8 mouse cellular contexts compared by ENCODE assay signal in the genomic region with DNA sequence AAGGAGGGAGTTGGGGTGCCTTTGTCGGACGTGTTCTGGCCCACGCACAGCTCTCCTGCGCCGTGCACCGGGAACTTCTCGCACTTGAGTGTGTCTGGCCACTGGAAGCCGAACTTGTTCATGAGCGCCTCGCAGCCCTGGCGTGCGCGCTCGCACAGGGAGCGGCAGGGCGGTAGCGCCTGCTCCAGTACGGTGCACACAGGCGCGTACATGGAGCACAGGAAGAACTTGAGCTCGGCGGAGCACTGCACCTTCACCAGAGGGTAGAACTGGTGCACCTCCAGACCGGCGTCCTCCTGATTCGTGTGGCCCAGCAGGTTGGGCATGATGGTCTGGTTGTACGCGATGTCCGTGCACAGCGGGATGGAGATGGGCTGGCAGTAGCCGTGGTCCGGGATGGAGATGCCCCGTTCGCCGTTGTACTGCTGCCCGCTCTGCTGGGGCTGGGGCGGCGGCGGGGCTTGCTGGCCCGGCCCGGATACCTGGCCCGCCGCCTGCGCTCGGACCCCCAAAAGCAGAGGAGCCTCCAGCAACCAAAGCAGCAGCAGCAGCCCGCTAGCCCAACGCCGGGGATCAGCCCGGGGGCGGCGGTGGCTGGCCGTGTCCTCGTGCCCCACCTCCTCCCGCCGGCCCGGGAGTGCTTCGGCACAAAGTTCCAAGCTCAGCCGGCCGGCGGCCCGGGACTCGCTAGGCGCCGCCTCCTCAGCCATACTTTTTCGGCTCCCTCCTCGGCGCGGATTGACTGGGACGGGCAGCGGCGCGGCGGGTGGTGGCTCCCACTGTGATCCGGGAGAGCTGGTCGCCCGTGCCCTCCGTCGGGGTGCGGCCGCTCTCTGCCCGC. TPM values are rescaled to one million over a fixed set of nuclear protein-coding genes. Genes with fewer than 3 reads are reported as not detected.
DNase-seq lines count a peak whose midpoint lies in the region; ATAC-seq lines count a peak whose summit lies in the region.

No protein-coding gene starts in this region.

- H3K4me1 ChIP-seq in lung, embryonic 16.5 days (replicated peaks; ENCODE audit: control insufficient read depth, insufficient read depth, low read length) = peaks cover 9% of the 10 kb centered on the region; the same call in 1 of the 2 replicates

- H3K9ac ChIP-seq in lung, embryonic 16.5 days (ENCODE audit: low read length) = peak overlapping the region; percentile 93

- peaks cover 2% of the 10 kb centered on the region; the same call in 1 of the 2 replicates for H3K36me3 ChIP-seq in lung, embryonic 16.5 days (ENCODE audit: control insufficient read depth, insufficient read depth, low read length)

- H3K4me3 ChIP-seq in lung, embryonic 16.5 days (ENCODE audit: low read length) = peak overlapping the region; percentile 86

- under 1% methylated on average over 49 of the region's 80 CpGs for WGBS in lung, embryonic 16.5 days

- H3K27ac ChIP-seq in lung, embryonic 16.5 days (ENCODE audit: low read length) = peak overlapping the region; percentile 99

- peak; percentile 85 for DNase-seq in Muller cell, postnatal 12 days (ENCODE audit: inconsistent ontology term)
- peak; percentile 61 for DNase-seq in cerebellum, adult 9-10 months
- DNase-seq in frontal cortex, postnatal 10 days (ENCODE audit: low spot score in 2 of 2) = peak; percentile 13 to 48
- peak; percentile 12 for DNase-seq in layer of hippocampus, adult 9-11 months
- peak; percentile 63 for DNase-seq in retina, embryonic 14.5 days (ENCODE audit: low spot score)

- peak; percentile 15 to 30; a peak in 1 of 4 replicates for ATAC-seq in hematopoietic stem cell, adult 5-6 weeks (replicated peaks in 1 of 2; ENCODE audit: insufficient read depth in 1 of 2, low FRiP score in 2 of 2, low TSS enrichment in 1 of 2, low read depth in 1 of 2, poor library complexity in 2 of 2, severe bottlenecking in 2 of 2)
- ATAC-seq in lung, embryonic 16.5 days (ENCODE audit: low read depth) = peak; percentile 56
- no peak for ATAC-seq in inflammation-experienced regulatory T-cells, adult 6 months

- peak overlapping the region; percentile 71 for H3K4me2 ChIP-seq in lung, embryonic 16.5 days (ENCODE audit: low read depth, low read length)

- no peaks in the 10 kb centered on the region for H3K27me3 ChIP-seq in lung, embryonic 16.5 days (ENCODE audit: control insufficient read depth, insufficient read depth, low read depth, low read length)

- H3K9me3 ChIP-seq in lung, embryonic 16.5 days (ENCODE audit: control insufficient read depth, low read length) = no peaks in the 10 kb centered on the region

RNA-seq across cellular contexts. Expression of gene Fzd1, which starts 0.7 kb away (rescaled TPM):
- 0.50 and 0.74 TPM in 2 replicates for total RNA-seq in hematopoietic stem cell, adult 5-6 weeks (2017)
- 27.1 and 27.5 TPM in 2 replicates for polyA plus RNA-seq in lung, embryonic 16.5 days (2015; fragmentation: Nextera tagmentation; extraction: Ambion mirVana)
- polyA plus RNA-seq in inflammation-experienced regulatory T-cells, adult 6 months (2017; shearing (Covaris generic)) = not detected

Comparison
In these comparisons a context has a peak if more than half of its experiments do, and no peak if none do; other contexts are left out.
1. DNase-seq: peak in every context shown above with its lines; median percentile 85 in Muller cell, postnatal 12 days; 63 in retina, embryonic 14.5 days; 61 in cerebellum, adult 9-10 months; 30 in frontal cortex, postnatal 10 days; 12 in layer of hippocampus, adult 9-11 months.
2. RNA of gene Fzd1, which starts 0.7 kb away (polyA plus RNA-seq): 27.1 to 27.5 TPM in lung, embryonic 16.5 days; not detected in inflammation-experienced regulatory T-cells, adult 6 months; every median in the first group is over 10 times any median in the second.